Mouse (Mus musculus) spleen, adult 2 months (tissue): ENCODE measurements around the gene Inpp1.

Experiments
- CTCF ChIP-seq: fragments of 200-500 bp; IDR thresholded peaks from 2 replicates; pipeline ENCODE4 v1.5.1; 2011; ENCODE audit warnings: mild to moderate bottlenecking, inconsistent platforms; ENCODE audit not compliant: insufficient read depth, insufficient read length, insufficient replicate concordance; ENCODE audit errors: extremely low read depth
- POLR2A ChIP-seq: fragments of 200-500 bp; IDR thresholded peaks from 2 replicates; pipeline ENCODE4 v1.6.1; 2011; ENCODE audit warnings: low read depth, low read length, inconsistent platforms

- TF ChIP-seq CTCF (no peak), POLR2A (no peak)
Measured at GRCm38 (mm10) chr1:52765176-52766111, 52.0 kb downstream of the Inpp1 start.
